Mouse (Mus musculus): ENCODE measurements around the gene Ugt1a9. TPM values are rescaled to one million over a fixed set of nuclear protein-coding genes. Genes with fewer than 3 reads are reported as not detected.

Ugt1a9 gene
- polyA plus RNA-seq, 1 experiment from 2014 or later: not detected

DNA sequence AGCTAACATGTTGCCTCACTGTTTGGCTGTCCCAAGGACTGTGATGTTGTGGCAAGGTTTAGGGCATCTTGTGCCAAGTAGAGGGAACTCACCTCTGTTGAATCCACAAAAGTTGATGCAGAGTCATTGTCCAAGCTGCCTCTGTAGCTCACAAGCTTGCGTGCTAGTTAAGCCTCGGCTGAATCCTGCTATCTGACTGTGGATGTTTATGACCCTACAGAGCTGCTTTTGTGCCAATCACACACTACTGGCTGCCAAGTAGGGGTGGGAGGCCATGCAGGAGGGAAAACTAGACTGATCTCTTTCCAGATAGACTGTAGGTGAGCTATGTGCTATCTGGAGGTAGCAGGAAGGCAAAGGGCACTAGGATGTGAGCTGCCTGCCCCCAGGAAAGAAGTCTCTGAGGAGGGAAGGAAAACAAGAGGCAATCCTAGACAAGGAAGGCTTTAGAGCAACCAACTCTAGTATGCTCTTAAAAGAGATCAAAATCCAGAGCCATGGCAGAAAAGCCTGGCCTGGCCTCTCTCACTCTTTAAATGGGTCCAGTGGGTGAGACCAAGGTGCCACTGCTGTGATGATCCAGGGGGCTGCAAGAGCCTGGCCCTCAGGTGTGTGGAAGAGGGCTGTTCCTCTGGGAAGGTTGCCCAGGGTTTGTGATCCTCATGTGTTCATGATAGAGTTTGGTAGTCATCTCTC lies 143.3 kb downstream of the Ugt1a9 start:
- Histone ChIP-seq H3K36me3 (replicated peaks; ENCODE audit: control insufficient read depth, insufficient read depth, low read depth, low read length) (no peaks in the 10 kb centered on the region), H3K9me3 (replicated peaks; ENCODE audit: control insufficient read depth, low read length) (peaks cover 52% of the 10 kb centered on the region), H3K4me3 (ENCODE audit: low read depth, low read length) (no peak overlapping the region), H3K27me3 (ENCODE audit: control insufficient read depth, insufficient read depth, low read length) (no peaks in the 10 kb centered on the region), H3K4me2 (ENCODE audit: low read depth, low read length) (no peak overlapping the region), H3K4me1 (ENCODE audit: control insufficient read depth, insufficient read depth, low read length) (no peaks in the 10 kb centered on the region), H3K9ac (replicated peaks; ENCODE audit: low read length) (no peak overlapping the region), H3K27ac (replicated peaks; ENCODE audit: low read depth, low read length) (no peak overlapping the region)
- peak; percentile 11 for DNase-seq (ENCODE audit: low spot score)
- peak; percentile 16 for ATAC-seq (replicated peaks; ENCODE audit: insufficient number of reproducible peaks, low FRiP score, low TSS enrichment, low read depth)
- 79% methylated on average over 2 of the region's 2 CpGs for WGBS

DNA sequence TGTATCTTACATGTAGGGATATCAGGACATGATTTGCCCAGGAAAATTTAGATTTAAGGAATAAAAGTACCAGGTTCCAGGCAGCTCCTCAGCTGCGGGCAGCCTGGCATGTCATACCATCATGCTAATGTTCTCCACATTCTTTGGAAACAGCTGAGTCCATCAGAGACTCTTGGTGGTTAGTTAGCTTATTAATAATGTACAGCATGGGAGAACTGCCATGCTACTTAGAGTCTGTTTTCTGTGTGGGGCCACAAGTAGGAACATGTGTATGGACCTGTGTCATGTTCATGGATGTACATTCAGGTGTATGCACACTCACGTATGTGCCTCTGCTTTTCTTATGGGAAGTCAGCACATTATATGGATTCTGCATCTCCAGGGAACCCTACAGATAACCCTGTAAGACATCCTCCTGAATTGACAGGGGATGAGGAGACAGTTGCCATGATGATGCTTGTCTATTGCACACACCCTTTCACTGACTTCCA lies 143.9 kb downstream of the Ugt1a9 start:
- Histone ChIP-seq H3K4me2 (ENCODE audit: low read depth, low read length) (no peak overlapping the region), H3K36me3 (replicated peaks; ENCODE audit: control insufficient read depth, insufficient read depth, low read depth, low read length) (no peaks in the 10 kb centered on the region), H3K4me1 (ENCODE audit: control insufficient read depth, insufficient read depth, low read length) (no peaks in the 10 kb centered on the region), H3K9ac (replicated peaks; ENCODE audit: low read length) (no peak overlapping the region), H3K27me3 (ENCODE audit: control insufficient read depth, insufficient read depth, low read length) (no peaks in the 10 kb centered on the region), H3K4me3 (ENCODE audit: low read depth, low read length) (no peak overlapping the region), H3K9me3 (replicated peaks; ENCODE audit: control insufficient read depth, low read length) (peaks cover 52% of the 10 kb centered on the region), H3K27ac (replicated peaks; ENCODE audit: low read depth, low read length) (no peak overlapping the region)
- no peak for DNase-seq (ENCODE audit: low spot score)
- ATAC-seq (replicated peaks; ENCODE audit: insufficient number of reproducible peaks, low FRiP score, low TSS enrichment, low read depth): no peak
- WGBS: 76% methylated on average over 2 of the region's 2 CpGs

DNA sequence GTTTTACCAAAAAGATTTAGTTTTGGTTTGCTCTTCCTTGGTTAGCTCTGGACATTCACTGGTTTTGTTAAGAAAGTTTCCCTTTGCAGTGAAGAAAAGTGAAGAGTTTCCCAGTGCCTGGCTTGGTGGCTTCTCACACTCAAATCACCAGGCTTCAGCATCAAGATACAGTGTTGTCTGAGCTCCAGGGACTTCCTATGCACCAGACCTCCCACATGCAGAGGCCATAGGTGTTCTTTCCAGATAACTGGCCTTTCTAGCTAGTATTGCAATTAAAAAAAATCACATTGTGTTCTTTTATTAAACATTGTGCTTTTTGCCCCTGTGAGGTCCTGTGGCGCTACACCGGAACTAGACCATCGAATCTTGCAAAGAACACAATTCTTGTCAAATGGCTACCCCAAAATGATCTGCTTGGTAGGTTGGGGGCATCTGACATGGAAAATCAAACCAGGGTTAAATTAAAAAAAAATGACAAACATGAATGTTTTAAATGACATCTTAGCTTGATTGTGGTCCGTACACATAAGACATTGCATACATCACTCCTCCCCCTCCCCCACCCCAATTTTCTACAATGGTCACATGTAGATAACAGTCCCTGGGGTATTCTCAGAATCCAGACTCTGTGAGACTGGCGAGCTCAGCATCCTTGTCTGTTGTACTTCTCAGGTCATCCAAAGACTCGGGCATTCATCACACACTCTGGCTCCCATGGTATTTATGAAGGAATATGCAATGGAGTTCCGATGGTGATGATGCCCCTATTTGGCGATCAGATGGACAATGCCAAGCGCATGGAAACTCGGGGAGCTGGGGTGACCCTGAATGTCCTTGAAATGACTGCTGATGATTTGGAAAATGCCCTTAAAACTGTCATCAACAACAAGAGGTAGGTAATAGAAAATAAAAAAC lies 145.1 kb downstream of the Ugt1a9 start:
- Histone ChIP-seq H3K27ac (replicated peaks; ENCODE audit: low read depth, low read length) (no peak overlapping the region), H3K36me3 (replicated peaks; ENCODE audit: control insufficient read depth, insufficient read depth, low read depth, low read length) (no peaks in the 10 kb centered on the region), H3K4me3 (ENCODE audit: low read depth, low read length) (no peak overlapping the region), H3K9ac (replicated peaks; ENCODE audit: low read length) (no peak overlapping the region), H3K4me1 (ENCODE audit: control insufficient read depth, insufficient read depth, low read length) (no peaks in the 10 kb centered on the region), H3K4me2 (ENCODE audit: low read depth, low read length) (no peak overlapping the region), H3K9me3 (replicated peaks; ENCODE audit: control insufficient read depth, low read length) (peaks cover 52% of the 10 kb centered on the region), H3K27me3 (ENCODE audit: control insufficient read depth, insufficient read depth, low read length) (no peaks in the 10 kb centered on the region)
- WGBS: 73% methylated on average over 10 of the region's 10 CpGs
- peak; percentile 6 for DNase-seq (ENCODE audit: low spot score)
- 0 out of 2 replicates have a peak, but pooled peaks have one; percentile 5 for ATAC-seq (replicated peaks; ENCODE audit: insufficient number of reproducible peaks, low FRiP score, low TSS enrichment, low read depth)

DNA sequence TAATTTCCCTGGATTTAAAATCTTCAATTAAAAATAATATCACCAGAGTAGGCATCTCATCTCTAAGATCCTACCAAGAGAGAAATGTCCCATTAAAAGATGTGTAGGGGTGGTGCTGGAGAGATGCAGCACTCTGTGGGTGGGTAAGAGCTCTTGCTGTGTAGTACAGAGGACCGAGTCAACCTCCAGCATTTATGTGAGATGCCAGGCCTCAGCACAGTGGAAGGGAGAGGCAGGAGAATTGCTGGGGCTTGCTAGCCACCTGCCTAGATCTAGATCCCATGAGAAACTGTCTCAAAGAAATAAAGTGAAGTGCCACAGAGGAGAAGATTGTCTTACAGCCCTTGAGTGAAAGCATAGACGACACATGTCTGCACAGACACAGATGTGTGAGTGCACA lies 146.0 kb downstream of the Ugt1a9 start:
- H3K27me3 ChIP-seq (ENCODE audit: control insufficient read depth, insufficient read depth, low read length): no peaks in the 10 kb centered on the region
- no peak for ATAC-seq (replicated peaks; ENCODE audit: insufficient number of reproducible peaks, low FRiP score, low TSS enrichment, low read depth)
- no peaks in the 10 kb centered on the region for H3K36me3 ChIP-seq (replicated peaks; ENCODE audit: control insufficient read depth, insufficient read depth, low read depth, low read length)
- no peak overlapping the region for H3K4me3 ChIP-seq (ENCODE audit: low read depth, low read length)
- H3K9me3 ChIP-seq (replicated peaks; ENCODE audit: control insufficient read depth, low read length): peaks cover 49% of the 10 kb centered on the region
- peak; percentile 0 for DNase-seq (ENCODE audit: low spot score)
- H3K27ac ChIP-seq (replicated peaks; ENCODE audit: low read depth, low read length): no peak overlapping the region
- WGBS: 55% methylated on average over 2 of the region's 2 CpGs
- no peak overlapping the region for H3K9ac ChIP-seq (replicated peaks; ENCODE audit: low read length)
- H3K4me2 ChIP-seq (ENCODE audit: low read depth, low read length): no peak overlapping the region
- no peaks in the 10 kb centered on the region for H3K4me1 ChIP-seq (ENCODE audit: control insufficient read depth, insufficient read depth, low read length)

- Histone ChIP-seq H3K4me1 (ENCODE audit: control insufficient read depth, insufficient read depth, low read length) (no peaks in the 10 kb centered on the region), H3K9ac (replicated peaks; ENCODE audit: low read length) (no peak overlapping the region), H3K27ac (replicated peaks; ENCODE audit: low read depth, low read length) (no peak overlapping the region), H3K4me2 (ENCODE audit: low read depth, low read length) (no peak overlapping the region), H3K9me3 (replicated peaks; ENCODE audit: control insufficient read depth, low read length) (peaks cover 43% of the 10 kb centered on the region), H3K4me3 (ENCODE audit: low read depth, low read length) (no peak overlapping the region), H3K27me3 (ENCODE audit: control insufficient read depth, insufficient read depth, low read length) (no peaks in the 10 kb centered on the region), H3K36me3 (replicated peaks; ENCODE audit: control insufficient read depth, insufficient read depth, low read depth, low read length) (no peaks in the 10 kb centered on the region)
- no peak for ATAC-seq (replicated peaks; ENCODE audit: insufficient number of reproducible peaks, low FRiP score, low TSS enrichment, low read depth)
- WGBS: 62% methylated on average over 2 of the region's 2 CpGs
- peak; percentile 0 for DNase-seq (ENCODE audit: low spot score)
These were observed 146.5 kb downstream of the Ugt1a9 start for GRCm38 (mm10) chr1:88217144-88217543.

DNA sequence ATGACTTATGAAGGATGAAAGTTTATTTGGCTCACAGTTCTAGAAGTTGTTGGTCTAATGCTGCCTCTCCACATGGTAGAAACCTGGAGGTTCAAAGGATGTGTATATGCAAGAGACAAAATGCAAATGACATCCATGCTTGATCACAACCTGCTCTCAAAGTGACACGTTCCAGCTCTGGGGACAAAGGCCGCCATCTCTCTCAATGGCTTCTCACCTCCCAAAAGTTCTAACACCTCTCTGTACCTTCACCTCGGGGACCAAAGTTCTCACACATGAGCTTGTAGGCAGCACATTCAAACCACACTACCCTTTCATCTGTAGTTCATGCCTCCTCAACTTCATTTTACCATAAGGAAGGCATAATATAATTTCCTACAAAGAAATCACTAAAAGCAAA lies 147.0 kb downstream of the Ugt1a9 start:
- no peak for ATAC-seq (replicated peaks; ENCODE audit: insufficient number of reproducible peaks, low FRiP score, low TSS enrichment, low read depth)
- DNase-seq (ENCODE audit: low spot score): peak; percentile 2
- H3K9ac ChIP-seq (replicated peaks; ENCODE audit: low read length): no peak overlapping the region
- H3K36me3 ChIP-seq (replicated peaks; ENCODE audit: control insufficient read depth, insufficient read depth, low read depth, low read length): no peaks in the 10 kb centered on the region
- H3K27me3 ChIP-seq (ENCODE audit: control insufficient read depth, insufficient read depth, low read length): no peaks in the 10 kb centered on the region
- no peak overlapping the region for H3K4me3 ChIP-seq (ENCODE audit: low read depth, low read length)
- 41% methylated on average over 3 of the region's 3 CpGs for WGBS
- H3K4me1 ChIP-seq (ENCODE audit: control insufficient read depth, insufficient read depth, low read length): no peaks in the 10 kb centered on the region
- H3K9me3 ChIP-seq (replicated peaks; ENCODE audit: control insufficient read depth, low read length): peaks cover 39% of the 10 kb centered on the region
- no peak overlapping the region for H3K27ac ChIP-seq (replicated peaks; ENCODE audit: low read depth, low read length)
- H3K4me2 ChIP-seq (ENCODE audit: low read depth, low read length): no peak overlapping the region

DNA sequence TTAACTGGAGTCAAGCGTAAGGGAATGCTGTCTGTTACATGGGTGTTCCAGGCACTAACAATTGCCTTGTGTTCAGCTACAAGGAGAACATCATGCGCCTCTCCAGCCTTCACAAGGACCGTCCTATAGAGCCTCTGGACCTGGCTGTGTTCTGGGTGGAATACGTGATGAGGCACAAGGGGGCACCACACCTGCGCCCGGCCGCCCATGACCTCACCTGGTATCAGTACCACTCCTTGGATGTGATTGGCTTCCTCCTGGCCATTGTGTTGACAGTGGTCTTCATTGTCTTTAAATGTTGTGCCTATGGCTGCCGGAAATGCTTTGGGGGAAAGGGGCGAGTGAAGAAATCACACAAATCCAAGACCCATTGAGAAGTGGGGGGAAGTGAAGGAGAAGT lies 147.5 kb downstream of the Ugt1a9 start:
- H3K9me3 ChIP-seq (replicated peaks; ENCODE audit: control insufficient read depth, low read length): peaks cover 37% of the 10 kb centered on the region
- no peak overlapping the region for H3K4me2 ChIP-seq (ENCODE audit: low read depth, low read length)
- H3K27ac ChIP-seq (replicated peaks; ENCODE audit: low read depth, low read length): no peak overlapping the region
- 74% methylated on average over 9 of the region's 9 CpGs for WGBS
- H3K4me1 ChIP-seq (ENCODE audit: control insufficient read depth, insufficient read depth, low read length): no peaks in the 10 kb centered on the region
- ATAC-seq (replicated peaks; ENCODE audit: insufficient number of reproducible peaks, low FRiP score, low TSS enrichment, low read depth) (no peak), DNase-seq (ENCODE audit: low spot score) (peak; percentile 2)
- H3K36me3 ChIP-seq (replicated peaks; ENCODE audit: control insufficient read depth, insufficient read depth, low read depth, low read length): no peaks in the 10 kb centered on the region
- no peak overlapping the region for H3K4me3 ChIP-seq (ENCODE audit: low read depth, low read length)
- H3K27me3 ChIP-seq (ENCODE audit: control insufficient read depth, insufficient read depth, low read length): no peaks in the 10 kb centered on the region
- H3K9ac ChIP-seq (replicated peaks; ENCODE audit: low read length): no peak overlapping the region

DNA sequence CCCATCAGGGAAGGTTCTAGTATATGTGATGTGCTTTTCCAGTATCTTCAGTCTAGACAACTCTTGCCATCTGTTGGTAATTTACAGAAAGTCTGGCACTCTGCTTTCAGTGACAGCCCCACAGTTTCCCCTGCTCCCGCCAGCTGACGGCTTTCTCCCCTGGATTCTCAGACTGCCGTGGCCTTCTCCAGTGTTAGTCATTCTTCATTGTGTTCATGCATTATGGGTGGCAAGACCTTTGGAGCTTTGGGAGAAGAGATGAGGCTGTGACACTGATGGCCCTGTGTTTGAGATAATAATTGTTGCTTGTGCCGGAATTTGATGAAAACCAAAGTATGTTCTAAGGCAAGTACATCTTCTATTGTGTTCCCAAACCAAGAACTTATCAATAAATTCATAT lies 148.0 kb downstream of the Ugt1a9 start:
- 49% methylated on average over 4 of the region's 4 CpGs for WGBS
- peak; percentile 17 for DNase-seq (ENCODE audit: low spot score)

More for the DNA sequence above, 148.0 kb downstream of the Ugt1a9 start:
- no peak for ATAC-seq (replicated peaks; ENCODE audit: insufficient number of reproducible peaks, low FRiP score, low TSS enrichment, low read depth)
- Histone ChIP-seq H3K9ac (replicated peaks; ENCODE audit: low read length) (no peak overlapping the region), H3K4me1 (ENCODE audit: control insufficient read depth, insufficient read depth, low read length) (no peaks in the 10 kb centered on the region), H3K9me3 (replicated peaks; ENCODE audit: control insufficient read depth, low read length) (peaks cover 36% of the 10 kb centered on the region), H3K4me3 (ENCODE audit: low read depth, low read length) (no peak overlapping the region), H3K36me3 (replicated peaks; ENCODE audit: control insufficient read depth, insufficient read depth, low read depth, low read length) (no peaks in the 10 kb centered on the region), H3K4me2 (ENCODE audit: low read depth, low read length) (no peak overlapping the region), H3K27me3 (ENCODE audit: control insufficient read depth, insufficient read depth, low read length) (no peaks in the 10 kb centered on the region), H3K27ac (replicated peaks; ENCODE audit: low read depth, low read length) (no peak overlapping the region)

All from embryonic facial prominence, embryonic 11.5 days (tissue).